Mouse (Mus musculus): ENCODE results near the gene Nags. TPM values are rescaled to one million over a fixed set of nuclear protein-coding genes. Genes with fewer than 3 reads are reported as not detected.

The Nags gene
- polyA plus RNA-seq, 1 experiment from 2014 or later = 1.3 TPM

- no peaks in the 10 kb centered on the region for H3K9me3 ChIP-seq
- H3K27me3 ChIP-seq (ENCODE audit: insufficient read depth, poor library complexity, severe bottlenecking) = no peaks in the 10 kb centered on the region
- peaks cover 69% of the 10 kb centered on the region for H3K36me3 ChIP-seq
- WGBS = 82% methylated on average over 9 of the region's 9 CpGs
- no peak overlapping the region for H3K27ac ChIP-seq
- H3K4me3 ChIP-seq = no peak overlapping the region
- no peak for DNase-seq (ENCODE audit: low spot score)
- H3K4me1 ChIP-seq = peaks cover 34% of the 10 kb centered on the region
These were observed 48.5 kb downstream of the Nags start for GRCm38 (mm10) chr11:102193657-102194440.

- 62% methylated on average over 21 of the region's 21 CpGs for WGBS
- DNase-seq (ENCODE audit: low spot score) = peak; percentile 76
- no peaks in the 10 kb centered on the region for H3K9me3 ChIP-seq
These were observed 50.9 kb downstream of the Nags start for GRCm38 (mm10) chr11:102196018-102196797.

GRCm38 (mm10) chr11:102198245-102198644, 52.9 kb downstream of the Nags start:
- Histone ChIP-seq H3K27me3 (ENCODE audit: insufficient read depth, poor library complexity, severe bottlenecking) (no peaks in the 10 kb centered on the region), H3K9me3 (no peaks in the 10 kb centered on the region), H3K36me3 (peaks cover 98% of the 10 kb centered on the region), H3K4me1 (peaks cover 25% of the 10 kb centered on the region), H3K27ac (no peak overlapping the region), H3K4me3 (no peak overlapping the region)
- no peak for DNase-seq (ENCODE audit: low spot score)
- WGBS = 64% methylated on average over 6 of the region's 6 CpGs

More at GRCm38 (mm10) chr11:102196018-102196797, 50.9 kb downstream of the Nags start:
- Histone ChIP-seq H3K4me1 (peaks cover 24% of the 10 kb centered on the region), H3K36me3 (peaks cover 93% of the 10 kb centered on the region), H3K27ac (peak overlapping the region; percentile 24), H3K27me3 (ENCODE audit: insufficient read depth, poor library complexity, severe bottlenecking) (no peaks in the 10 kb centered on the region), H3K4me3 (no peak overlapping the region)

Other genes with a start within 250 kb of the Nags start
- 0.36 and 0.96 TPM in 2 replicates for gene Sost, start 178.5 kb upstream of the Nags start, polyA plus RNA-seq (2016; fragmentation: Nextera tagmentation; extraction: Ambion mirVana)
- gene Cfap97d1, start 161.2 kb upstream of the Nags start, polyA plus RNA-seq (2016; fragmentation: Nextera tagmentation; extraction: Ambion mirVana) = not detected in 2 replicates
- 32.3 and 47.3 TPM in 2 replicates for gene Dusp3, start 158.5 kb upstream of the Nags start, polyA plus RNA-seq (2016; fragmentation: Nextera tagmentation; extraction: Ambion mirVana)
- gene Mpp3, start 117.1 kb upstream of the Nags start, polyA plus RNA-seq (2016; fragmentation: Nextera tagmentation; extraction: Ambion mirVana) = 3.4 and 5.1 TPM in 2 replicates
- 0.83 and 0.94 TPM in 2 replicates for gene Cd300lg, start 104.0 kb upstream of the Nags start, polyA plus RNA-seq (2016; fragmentation: Nextera tagmentation; extraction: Ambion mirVana)
- 19.0 and 20.1 TPM in 2 replicates for gene Mpp2, start 57.0 kb upstream of the Nags start, polyA plus RNA-seq (2016; fragmentation: Nextera tagmentation; extraction: Ambion mirVana)
- gene Ppy, start 44.2 kb upstream of the Nags start, polyA plus RNA-seq (2016; fragmentation: Nextera tagmentation; extraction: Ambion mirVana) = not detected in 2 replicates
- 3.0 TPM in 1 of 2 replicates, not detected in the other for gene Pyy, start 37.7 kb upstream of the Nags start, polyA plus RNA-seq (2016; fragmentation: Nextera tagmentation; extraction: Ambion mirVana)
- gene Tmem101, start 10.9 kb downstream of the Nags start, polyA plus RNA-seq (2016; fragmentation: Nextera tagmentation; extraction: Ambion mirVana) = 40.8 and 44.6 TPM in 2 replicates
- gene Lsm12, start 39.8 kb downstream of the Nags start, polyA plus RNA-seq (2016; fragmentation: Nextera tagmentation; extraction: Ambion mirVana) = 90.9 and 108 TPM in 2 replicates
- 35.0 and 40.9 TPM in 2 replicates for gene G6pc3, start 44.1 kb downstream of the Nags start, polyA plus RNA-seq (2016; fragmentation: Nextera tagmentation; extraction: Ambion mirVana)
- gene Hdac5, start 84.7 kb downstream of the Nags start, polyA plus RNA-seq (2016; fragmentation: Nextera tagmentation; extraction: Ambion mirVana) = 84.9 and 103 TPM in 2 replicates
- 16.5 and 19.4 TPM in 2 replicates for gene BC030867, start 103.4 kb downstream of the Nags start, polyA plus RNA-seq (2016; fragmentation: Nextera tagmentation; extraction: Ambion mirVana)
- 0.06 and 0.08 TPM in 2 replicates for gene Asb16, start 123.2 kb downstream of the Nags start, polyA plus RNA-seq (2016; fragmentation: Nextera tagmentation; extraction: Ambion mirVana)
- 40.1 and 41.8 TPM in 2 replicates for gene Tmub2, start 139.4 kb downstream of the Nags start, polyA plus RNA-seq (2016; fragmentation: Nextera tagmentation; extraction: Ambion mirVana)
- gene Atxn7l3, start 151.1 kb downstream of the Nags start, polyA plus RNA-seq (2016; fragmentation: Nextera tagmentation; extraction: Ambion mirVana) = 9.1 and 14.3 TPM in 2 replicates
- gene Ubtf, start 174.2 kb downstream of the Nags start, polyA plus RNA-seq (2016; fragmentation: Nextera tagmentation; extraction: Ambion mirVana) = 60.4 and 75.4 TPM in 2 replicates
- gene Slc4a1, start 220.7 kb downstream of the Nags start, polyA plus RNA-seq (2016; fragmentation: Nextera tagmentation; extraction: Ambion mirVana) = 88.9 and 128 TPM in 2 replicates
- gene Rundc3a, start 247.9 kb downstream of the Nags start, polyA plus RNA-seq (2016; fragmentation: Nextera tagmentation; extraction: Ambion mirVana) = 0.74 and 1.8 TPM in 2 replicates

All from heart, embryonic 10.5 days (tissue).